Mouse (Mus musculus) small intestine, adult 2 months (tissue): ENCODE data around the gene Fkbp14.

Experiments
- CTCF ChIP-seq: fragments of 200-500 bp; IDR thresholded peaks from 2 replicates; pipeline ENCODE4 v1.5.1; 2012; ENCODE audit warnings: low read depth, mild to moderate bottlenecking, control low read depth, inconsistent platforms, low read length, moderate library complexity, mixed read lengths; ENCODE audit not compliant: insufficient replicate concordance, insufficient read length; ENCODE audit errors: extremely low read depth
- POLR2A ChIP-seq: fragments of 200-500 bp; IDR thresholded peaks from 2 replicates; pipeline ENCODE4 v1.6.1; 2012; ENCODE audit warnings: low read depth, mild to moderate bottlenecking, control low read depth, inconsistent platforms, low read length, moderate library complexity

DNA sequence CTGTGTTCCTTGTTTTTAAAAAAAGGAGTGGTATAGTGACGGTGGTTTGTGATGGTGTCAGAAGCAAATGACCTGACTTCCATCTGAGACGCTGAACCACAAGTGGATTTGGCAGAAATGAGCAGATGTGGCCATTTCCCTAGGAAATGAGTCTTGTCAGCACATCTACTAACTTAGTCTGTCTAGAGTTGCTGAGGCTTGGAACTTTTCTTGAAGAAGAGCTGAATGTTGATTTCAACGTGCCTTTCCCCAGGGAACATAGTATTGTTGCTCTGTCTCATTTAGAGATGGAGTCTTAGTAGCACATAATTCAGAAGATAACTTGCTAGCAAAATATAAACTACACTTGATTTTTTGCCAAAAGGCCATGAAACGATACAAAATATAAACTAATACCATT is 23.2 kb upstream of the Fkbp14 start:
- TF ChIP-seq POLR2A = no peak
- TF ChIP-seq CTCF = no peak
